Mouse (Mus musculus) mouse embryonic stem cell (cell line): ENCODE results near the gene Dpf3.

Source experiments
- in situ Hi-C, 2 experiments: fragments of 300-500 bp; cut with MboI; formaldehyde crosslinking; loops; 1 replicate in 1 of 2; 3 replicates in 1 of 2; pipeline ENCODE4 v1.14.3; 2019 to 2020; ENCODE audit warnings: low sequenced_read_pairs in 2 of 2, low pct_unique_long_range_greater_than_20kb in 1 of 2, mixed read lengths in 1 of 2; ENCODE audit not compliant: unreplicated experiment in 1 of 2

Gene Dpf3

GRCm38 (mm10) chr12:83328491-83328890, 159.0 kb downstream of the Dpf3 start:
- in situ Hi-C loops = no loop called here

GRCm38 (mm10) chr12:83327451-83327850, 160.1 kb downstream of the Dpf3 start:
- in situ Hi-C loops = no loop called here

GRCm38 (mm10) chr12:83320725-83321124, 166.8 kb downstream of the Dpf3 start:
- in situ Hi-C loops = no loop called here

GRCm38 (mm10) chr12:83317646-83318443, 169.7 kb downstream of the Dpf3 start:
- in situ Hi-C loops = no loop called here

GRCm38 (mm10) chr12:83314666-83315065, 172.8 kb downstream of the Dpf3 start:
- in situ Hi-C loops = no loop called here

GRCm38 (mm10) chr12:83312818-83313217, 174.7 kb downstream of the Dpf3 start:
- in situ Hi-C loops = no loop called here

GRCm38 (mm10) chr12:83310567-83310966, 176.9 kb downstream of the Dpf3 start:
- in situ Hi-C loops = no loop called here

- in situ Hi-C loops = no loop called here
Measured at GRCm38 (mm10) chr12:83309031-83309804, 178.3 kb downstream of the Dpf3 start.

GRCm38 (mm10) chr12:83308627-83309026, 178.9 kb downstream of the Dpf3 start:
- in situ Hi-C loops = no loop called here

GRCm38 (mm10) chr12:83303221-83303620, 184.3 kb downstream of the Dpf3 start:
- in situ Hi-C loops = no loop called here

- in situ Hi-C loops = no loop called here
Measured at GRCm38 (mm10) chr12:83302320-83303153, 185.0 kb downstream of the Dpf3 start.

GRCm38 (mm10) chr12:83301616-83302319, 185.7 kb downstream of the Dpf3 start:
- in situ Hi-C loops = no loop called here

GRCm38 (mm10) chr12:83298358-83298757, 189.2 kb downstream of the Dpf3 start:
- in situ Hi-C loops = no loop called here

- in situ Hi-C loops = no loop called here
Measured at GRCm38 (mm10) chr12:83295031-83295430, 192.5 kb downstream of the Dpf3 start.

GRCm38 (mm10) chr12:83291915-83292314, 195.6 kb downstream of the Dpf3 start:
- in situ Hi-C loops = no loop called here

GRCm38 (mm10) chr12:83286496-83287492, 200.7 kb downstream of the Dpf3 start:
- in situ Hi-C loops = no loop called here

- in situ Hi-C loops = no loop called here
Measured at GRCm38 (mm10) chr12:83283591-83284320, 203.8 kb downstream of the Dpf3 start.
